Mouse (Mus musculus) kidney, adult 10 weeks (tissue): ENCODE results near the gene Akr1c12. TPM values are rescaled to one million over a fixed set of nuclear protein-coding genes. Genes with fewer than 3 reads are reported as not detected.

ENCODE experiments used
- polyA plus RNA-seq: library from polyadenylated mRNA; stranded (reverse); fragments of 350-450 nt; fragmentation: Illumina TruSeq; extraction: RNeasy Lipid Tissue Mini Kit (QIAGEN cat#74804); gene quantifications from one replicate; pipeline ENCODE4 v1.2.3, GENCODE M21; 2014; ENCODE audit warnings: low read depth, low replicate concordance

Akr1c12 gene
- polyA plus RNA-seq, result 21.1 TPM

GRCm38 (mm10) chr13:4279284-4279683 is at the start of gene Akr1c12:
Akr1c12 (minus strand) TSS chr13:4279433.

DNA sequence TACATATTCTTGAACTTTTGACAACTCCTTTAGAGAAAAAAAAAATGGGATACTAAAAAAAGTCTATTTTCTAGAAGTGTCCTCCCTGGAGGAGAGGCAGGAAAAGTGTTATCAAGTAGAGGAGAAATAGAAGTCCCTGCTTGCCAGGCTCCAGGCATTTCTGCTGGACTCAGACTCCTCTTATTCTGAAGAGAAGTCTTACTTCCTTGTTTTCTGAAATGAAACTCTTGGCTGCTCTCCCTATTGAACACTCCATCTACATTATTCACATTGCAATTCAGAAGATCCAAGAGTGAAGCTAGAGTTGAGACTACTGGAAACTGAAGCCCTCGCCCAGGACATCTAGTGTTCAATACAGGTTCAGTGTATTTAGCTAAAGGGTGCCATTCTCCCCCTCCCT is 50.8 kb downstream of the Akr1c12 start, which contains the start of gene Akr1c19:
TSS of gene Akr1c19 (plus strand) at position 260 of the 400 bp plus-strand sequence.

Other genes with a start within 250 kb of the Akr1c12 start
- 272 TPM for gene Akr1c14, start 230.4 kb downstream of the Akr1c12 start, polyA plus RNA-seq
- gene Akr1c18, start 128.8 kb downstream of the Akr1c12 start, polyA plus RNA-seq, result 450 TPM
- 54.3 TPM for gene Akr1c13, start 88.3 kb downstream of the Akr1c12 start, polyA plus RNA-seq
- 184 TPM for gene Akr1c19, start 50.7 kb downstream of the Akr1c12 start, polyA plus RNA-seq
- 2.0 TPM for gene Akr1c6, start 154.9 kb upstream of the Akr1c12 start, polyA plus RNA-seq
- 10.9 TPM for gene Akr1c20, start 243.9 kb upstream of the Akr1c12 start, polyA plus RNA-seq